Mouse (Mus musculus): ENCODE results near the gene Zdhhc22.

Zdhhc22 gene

DNA sequence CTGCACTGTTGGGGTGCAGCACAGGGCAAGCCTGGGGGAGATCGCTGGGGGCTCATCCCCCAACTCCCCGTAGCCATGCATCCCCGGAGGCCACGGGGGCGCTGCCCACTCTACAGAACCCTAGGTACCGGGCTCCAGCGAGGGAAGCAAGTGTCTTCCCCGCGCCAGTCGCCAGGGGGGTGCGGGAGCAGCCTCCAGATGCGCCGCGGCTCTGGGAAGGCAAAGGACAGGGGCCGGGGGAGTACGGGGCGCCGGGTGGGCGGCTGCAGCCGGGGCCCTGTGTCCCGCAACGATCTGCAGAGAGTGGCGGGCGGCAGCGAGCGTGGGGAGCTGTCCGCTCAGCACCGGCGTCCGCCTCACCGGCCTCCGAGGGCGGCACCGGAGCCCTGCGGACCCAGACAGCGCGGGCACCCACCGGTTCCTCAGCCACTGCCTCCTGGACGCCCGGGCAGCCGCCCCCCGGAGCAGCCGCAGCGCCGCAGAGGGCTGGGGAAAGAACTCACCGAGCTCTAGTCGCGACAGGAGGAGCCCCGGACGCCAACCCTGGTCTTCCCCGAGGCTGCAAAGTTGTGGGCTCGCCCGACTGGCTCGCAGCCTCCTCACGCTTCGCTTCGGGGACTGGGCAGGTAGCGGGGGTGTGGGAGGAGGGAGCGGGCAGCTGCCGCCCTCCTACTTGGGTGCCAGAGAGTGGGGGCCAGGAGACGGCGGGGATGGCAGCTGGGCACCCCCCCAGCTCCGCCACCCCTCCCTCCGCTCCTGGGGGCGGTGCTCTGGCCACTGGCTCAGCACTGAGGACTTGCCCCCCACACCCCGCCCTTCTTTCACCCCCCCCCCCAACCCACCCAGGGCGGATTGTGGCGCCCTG lies at the start of gene Zdhhc22:
Gene Zdhhc22 (minus strand): TSS at position 541 of the 865 bp plus-strand sequence.
- peak; percentile 65 for DNase-seq (ENCODE audit: extremely low spot score, low spot score)

DNA sequence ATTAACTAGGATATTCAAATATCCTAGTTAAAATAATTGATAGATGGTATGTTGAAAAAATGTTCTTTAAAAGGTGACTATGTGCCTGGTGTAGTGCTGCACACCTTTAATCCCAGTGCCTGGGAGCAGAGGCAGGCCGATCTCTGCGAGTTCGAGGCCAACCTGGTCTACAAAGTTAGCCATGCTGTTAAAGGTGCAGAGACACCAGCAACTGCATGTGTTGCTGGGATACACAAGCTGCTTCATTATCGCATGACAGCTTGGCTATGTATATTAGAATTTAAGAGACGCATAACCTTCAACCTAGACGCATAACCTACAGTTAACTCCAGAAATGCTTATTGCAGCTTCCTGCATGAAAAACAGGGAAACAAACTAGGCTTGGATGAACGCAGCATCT lies 46.4 kb upstream of the Zdhhc22 start:
- no peak for DNase-seq (ENCODE audit: extremely low spot score, low spot score)

GRCm38 (mm10) chr12:87031163-87031763 lies 41.0 kb upstream of the Zdhhc22 start:
- DNase-seq (ENCODE audit: extremely low spot score, low spot score), result no peak

- no peak for DNase-seq (ENCODE audit: extremely low spot score, low spot score)
Observed at GRCm38 (mm10) chr12:87029251-87029976, 39.2 kb upstream of the Zdhhc22 start.

DNA sequence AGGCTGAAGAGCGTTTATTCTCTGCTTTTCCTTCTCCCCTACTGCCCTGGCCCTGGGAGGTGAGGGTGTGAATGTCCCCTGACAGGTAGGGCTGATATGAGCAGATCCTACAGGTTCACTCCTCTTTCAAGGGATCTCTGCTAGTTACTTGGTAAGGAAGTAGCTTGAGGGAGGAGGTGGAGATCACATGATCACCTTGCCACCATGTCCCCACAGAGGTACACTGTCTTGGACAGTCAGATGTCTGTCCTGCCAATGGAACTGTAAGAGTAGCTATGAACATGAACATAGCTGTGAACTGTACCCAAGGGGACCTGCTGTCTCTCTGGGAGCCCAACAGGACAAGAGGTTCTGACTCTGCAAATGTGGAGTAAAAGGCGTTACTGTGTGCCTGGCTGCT lies 37.8 kb upstream of the Zdhhc22 start:
- DNase-seq (ENCODE audit: extremely low spot score, low spot score), result no peak

GRCm38 (mm10) chr12:87027391-87027790 lies 37.2 kb upstream of the Zdhhc22 start:
- DNase-seq (ENCODE audit: extremely low spot score, low spot score), result no peak

GRCm38 (mm10) chr12:87026871-87027240 lies 36.6 kb upstream of the Zdhhc22 start:
- DNase-seq (ENCODE audit: extremely low spot score, low spot score), result no peak

- DNase-seq (ENCODE audit: extremely low spot score, low spot score), result peak; percentile 31
Observed at GRCm38 (mm10) chr12:87026109-87026870, 36.1 kb upstream of the Zdhhc22 start.

- no peak for DNase-seq (ENCODE audit: extremely low spot score, low spot score)
Observed at GRCm38 (mm10) chr12:87023456-87023855, 33.2 kb upstream of the Zdhhc22 start.

DNA sequence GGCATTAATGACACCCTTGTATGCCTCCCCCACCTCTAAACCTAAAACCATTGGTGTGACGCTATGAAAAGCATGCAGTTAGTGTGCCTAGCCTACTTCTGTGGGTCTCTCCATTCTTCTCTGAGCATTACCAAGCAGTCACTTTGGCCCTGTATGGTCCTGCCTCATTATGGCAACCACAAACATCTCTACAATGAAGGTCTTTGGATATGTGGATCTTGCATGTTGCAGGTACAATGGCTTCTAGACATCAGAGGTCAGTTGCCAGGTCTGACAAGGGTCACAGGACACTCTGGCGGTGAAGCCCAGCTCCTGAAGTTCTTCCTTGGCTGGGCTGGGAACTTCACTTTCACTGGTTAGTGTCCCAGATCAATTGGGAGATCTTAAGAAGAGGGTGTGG lies 31.8 kb upstream of the Zdhhc22 start:
- no peak for DNase-seq (ENCODE audit: extremely low spot score, low spot score)

DNA sequence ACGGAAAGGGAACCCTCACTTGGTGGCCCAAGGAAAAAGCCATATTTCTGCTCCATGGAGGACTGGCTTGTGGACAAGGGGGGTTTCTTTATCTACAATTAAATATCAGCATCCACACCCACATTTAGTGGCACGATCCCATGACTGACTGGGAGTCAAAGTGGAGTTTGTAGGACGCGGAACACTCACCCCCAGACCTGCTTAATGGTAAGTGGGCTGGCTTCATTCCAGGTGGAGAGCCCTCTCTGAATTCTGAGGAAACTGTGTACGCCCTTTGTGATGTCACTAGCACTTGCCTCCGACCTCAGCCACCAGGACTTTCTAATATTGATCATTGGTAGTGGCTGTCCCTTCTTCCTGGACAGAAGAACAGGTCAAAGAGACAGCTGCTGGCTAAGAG lies 30.8 kb upstream of the Zdhhc22 start, which contains the start of gene Tmem63c:
Gene Tmem63c (plus strand): TSS at position 301 of the 400 bp plus-strand sequence.
- DNase-seq (ENCODE audit: extremely low spot score, low spot score), result no peak

- no peak for DNase-seq (ENCODE audit: extremely low spot score, low spot score)
Observed at GRCm38 (mm10) chr12:87018756-87019155, 28.5 kb upstream of the Zdhhc22 start.

GRCm38 (mm10) chr12:87017041-87017440 lies 26.8 kb upstream of the Zdhhc22 start:
- no peak for DNase-seq (ENCODE audit: extremely low spot score, low spot score)

- no peak for DNase-seq (ENCODE audit: extremely low spot score, low spot score)
Observed at GRCm38 (mm10) chr12:87004596-87004995, 14.4 kb upstream of the Zdhhc22 start.

- no peak for DNase-seq (ENCODE audit: extremely low spot score, low spot score)
Observed at GRCm38 (mm10) chr12:87003606-87004005, 13.4 kb upstream of the Zdhhc22 start.

GRCm38 (mm10) chr12:87002815-87003214 lies 12.6 kb upstream of the Zdhhc22 start:
- DNase-seq (ENCODE audit: extremely low spot score, low spot score), result no peak

DNA sequence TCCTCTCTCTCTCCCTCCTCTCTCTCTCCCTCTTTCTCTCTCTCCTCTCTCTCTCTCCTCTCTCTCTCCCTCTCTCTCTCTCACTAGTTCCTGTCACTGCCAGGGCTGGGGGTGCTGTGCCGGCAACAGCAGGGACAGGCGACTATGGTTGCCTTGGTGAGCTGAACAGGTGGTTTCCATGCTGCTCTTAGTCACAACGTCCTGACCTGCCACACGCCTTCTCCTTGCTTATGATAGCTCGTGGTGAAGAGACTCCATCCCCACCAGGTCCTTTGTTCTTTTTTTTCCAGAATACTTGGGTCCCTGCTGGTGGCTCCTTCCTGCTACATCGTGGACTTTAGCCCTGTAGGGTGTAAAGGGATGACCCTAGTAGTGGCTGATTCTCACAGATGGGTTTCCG lies 12.0 kb upstream of the Zdhhc22 start:
- no peak for DNase-seq (ENCODE audit: extremely low spot score, low spot score)

DNA sequence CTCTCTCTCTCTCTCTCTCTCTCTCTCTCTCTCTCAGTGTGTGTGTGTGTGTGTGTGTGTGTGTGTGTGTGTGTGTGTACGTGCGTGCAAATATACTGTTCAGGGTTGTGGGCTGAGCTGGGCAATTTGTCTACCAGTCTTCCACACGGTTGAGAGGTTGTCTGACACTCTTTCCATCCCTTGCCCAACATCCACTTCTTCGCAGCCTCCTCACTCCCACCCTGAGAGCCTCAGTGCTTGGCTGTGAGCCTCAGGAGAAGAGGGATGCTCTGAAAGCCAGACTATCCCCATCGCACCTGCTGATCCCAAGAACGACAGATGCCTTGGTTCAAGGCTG lies 10.6 kb upstream of the Zdhhc22 start:
- DNase-seq (ENCODE audit: extremely low spot score, low spot score), result no peak

- DNase-seq (ENCODE audit: extremely low spot score, low spot score), result no peak
Observed at GRCm38 (mm10) chr12:87000151-87000839, 10.1 kb upstream of the Zdhhc22 start.

DNA sequence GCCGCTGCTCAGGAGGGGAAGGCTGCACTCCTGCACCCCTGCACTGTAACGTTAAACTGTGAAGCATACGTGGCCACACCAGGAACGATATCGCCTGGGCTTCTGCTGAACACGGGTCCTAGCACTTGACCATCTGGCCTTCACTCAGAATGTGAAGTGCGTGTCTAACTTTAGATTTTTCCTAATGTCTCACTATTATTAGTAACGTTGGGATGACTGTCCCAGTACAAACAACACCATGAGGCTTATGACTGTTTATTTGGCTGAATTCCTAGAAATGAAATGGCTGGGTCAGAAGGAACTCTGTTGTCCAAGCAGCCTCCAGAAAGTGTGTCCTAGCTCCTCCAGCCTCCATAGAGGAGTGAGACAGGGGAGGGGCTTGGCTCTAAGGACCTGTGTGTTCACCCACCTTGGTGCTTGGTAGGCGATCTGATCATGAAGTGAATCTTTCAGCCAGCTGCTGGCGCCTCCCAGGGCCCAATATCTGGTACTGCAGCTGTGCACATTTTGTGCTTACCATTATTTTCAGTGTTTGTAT lies 9.1 kb upstream of the Zdhhc22 start:
- no peak for DNase-seq (ENCODE audit: extremely low spot score, low spot score)

DNA sequence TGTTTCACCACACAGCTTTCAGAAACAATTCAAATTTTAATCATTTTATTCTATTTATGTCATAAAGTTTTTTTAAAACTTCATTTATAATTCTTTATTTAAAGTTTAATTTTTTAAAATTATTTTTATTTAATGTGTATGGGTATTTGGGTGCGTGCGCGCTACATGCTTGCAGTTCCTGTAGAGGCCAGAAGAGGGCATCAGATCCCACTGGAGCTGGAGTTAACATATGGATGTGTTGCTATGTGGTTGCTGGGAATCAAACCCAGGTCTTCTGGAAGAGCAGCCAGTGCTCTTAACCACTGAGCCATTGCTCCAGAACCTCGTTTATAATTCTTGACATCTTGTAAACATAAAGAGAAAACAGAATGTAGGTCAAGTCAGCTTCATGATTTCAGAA lies 8.5 kb upstream of the Zdhhc22 start:
- DNase-seq (ENCODE audit: extremely low spot score, low spot score), result no peak

All from neural tube, embryonic 10.5 days (tissue).